Mouse (Mus musculus) brain, embryonic 14.5 days (tissue): ENCODE results near the gene Acox2.

Source experiments
- CTCF ChIP-seq: fragments of 200-500 bp; IDR thresholded peaks from 2 replicates; pipeline ENCODE4 v1.5.1; 2012; ENCODE audit warnings: inconsistent platforms, mild to moderate bottlenecking, moderate library complexity, borderline replicate concordance; ENCODE audit not compliant: insufficient read depth, insufficient read length; ENCODE audit errors: extremely low read depth
- POLR2A ChIP-seq: fragments of 200-500 bp; IDR thresholded peaks from 2 replicates; pipeline ENCODE4 v1.6.1; 2012; ENCODE audit warnings: mild to moderate bottlenecking, inconsistent platforms, borderline replicate concordance; ENCODE audit not compliant: poor library complexity, insufficient read depth, insufficient read length, severe bottlenecking; ENCODE audit errors: extremely low read depth

- no peak for TF ChIP-seq CTCF
- TF ChIP-seq POLR2A = no peak
These were observed 2.3 kb downstream of the Acox2 start for GRCm38 (mm10) chr14:8256881-8257280.
